Mouse (Mus musculus) embryonic fibroblast, embryonic 13.5 days (primary cell): Measurements from ENCODE around the gene Ltbp4.

Experiments
- CTCF ChIP-seq: IDR thresholded peaks from 2 replicates; pipeline ENCODE4 v1.5.1; 2011; ENCODE audit warnings: mild to moderate bottlenecking, control low read depth, low read length, moderate library complexity, borderline replicate concordance; ENCODE audit not compliant: insufficient read depth
- POLR2A ChIP-seq: IDR thresholded peaks from 2 replicates; pipeline ENCODE4 v1.6.1; 2011; ENCODE audit warnings: low read depth, mild to moderate bottlenecking, control low read depth, low read length, moderate library complexity

GRCm38 (mm10) chr7:27371715-27372462, 34.4 kb upstream of the Ltbp4 start:
- TF ChIP-seq CTCF (no peak), POLR2A (no peak)
